Mouse (Mus musculus): Measurements from ENCODE around the gene Ascl5. TPM values are rescaled to one million over a fixed set of nuclear protein-coding genes. Genes with fewer than 3 reads are reported as not detected.

The Ascl5 gene
- total RNA-seq, 1 experiment: not detected

- H3K4me1 ChIP-seq (ENCODE audit: control insufficient read depth in 2 of 2, insufficient read depth in 2 of 2, low read length in 2 of 2, poor library complexity in 1 of 2): no peaks in the 10 kb centered on the region
- in situ Hi-C loops (cut with MboI; ENCODE audit: low sequenced_read_pairs in 2 of 2, unreplicated experiment in 2 of 2): no loop called here
- no peak overlapping the region for H3K9ac ChIP-seq (ENCODE audit: insufficient read depth, low read depth, low read length, poor library complexity, severe bottlenecking)
- no peaks in the 10 kb centered on the region for H3K36me3 ChIP-seq (ENCODE audit: control insufficient read depth, insufficient read depth, low read length, poor library complexity, severe bottlenecking)
- no peak overlapping the region for H3K4me3 ChIP-seq (ENCODE audit: insufficient read depth in 1 of 2, low read depth in 1 of 2, low read length in 2 of 2, poor library complexity in 1 of 2, severe bottlenecking in 1 of 2)
- DNase-seq (ENCODE audit: low read depth, low spot score): no peak
- H3K9me3 ChIP-seq (ENCODE audit: control insufficient read depth, insufficient read depth, low read depth, low read length): no peaks in the 10 kb centered on the region
- H3K27ac ChIP-seq (ENCODE audit: insufficient read depth, low read depth, low read length, poor library complexity, severe bottlenecking): no peak overlapping the region
- no peak for TF ChIP-seq ZNF384 (IDR thresholded peaks at IDR 0.05; ENCODE audit: low read depth, low read length)
- TF ChIP-seq ZC3H11A (IDR thresholded peaks at IDR 0.05; ENCODE audit: borderline replicate concordance, low read depth, low read length): no peak
- TF ChIP-seq CHD2 (IDR thresholded peaks at IDR 0.05; ENCODE audit: low read depth, low read length): no peak
- TF ChIP-seq HCFC1 (IDR thresholded peaks at IDR 0.05; ENCODE audit: borderline replicate concordance, insufficient read depth, low read length): no peak
- TF ChIP-seq MAFK (IDR thresholded peaks at IDR 0.05; ENCODE audit: insufficient read depth, low read depth, low read length): no peak
Measured at GRCm38 (mm10) chr1:136061041-136061789, 10.6 kb downstream of the Ascl5 start.

- Histone ChIP-seq H3K36me3 (ENCODE audit: control insufficient read depth, insufficient read depth, low read length, poor library complexity, severe bottlenecking) (no peaks in the 10 kb centered on the region), H3K4me1 (ENCODE audit: control insufficient read depth in 2 of 2, insufficient read depth in 2 of 2, low read length in 2 of 2, poor library complexity in 1 of 2) (no peaks in the 10 kb centered on the region), H3K4me3 (ENCODE audit: insufficient read depth in 1 of 2, low read depth in 1 of 2, low read length in 2 of 2, poor library complexity in 1 of 2, severe bottlenecking in 1 of 2) (no peak overlapping the region), H3K9ac (ENCODE audit: insufficient read depth, low read depth, low read length, poor library complexity, severe bottlenecking) (no peak overlapping the region), H3K27ac (ENCODE audit: insufficient read depth, low read depth, low read length, poor library complexity, severe bottlenecking) (no peak overlapping the region), H3K9me3 (ENCODE audit: control insufficient read depth, insufficient read depth, low read depth, low read length) (no peaks in the 10 kb centered on the region)
- TF ChIP-seq ZNF384 (IDR thresholded peaks at IDR 0.05; ENCODE audit: low read depth, low read length): no peak
- TF ChIP-seq ZC3H11A (IDR thresholded peaks at IDR 0.05; ENCODE audit: borderline replicate concordance, low read depth, low read length): no peak
- TF ChIP-seq HCFC1 (IDR thresholded peaks at IDR 0.05; ENCODE audit: borderline replicate concordance, insufficient read depth, low read length): no peak
- TF ChIP-seq CHD2 (IDR thresholded peaks at IDR 0.05; ENCODE audit: low read depth, low read length): no peak
- no peak for TF ChIP-seq MAFK (IDR thresholded peaks at IDR 0.05; ENCODE audit: insufficient read depth, low read depth, low read length)
- in situ Hi-C loops (cut with MboI; ENCODE audit: low sequenced_read_pairs in 2 of 2, unreplicated experiment in 2 of 2): no loop called here
- DNase-seq (ENCODE audit: low read depth, low spot score): no peak
Measured at GRCm38 (mm10) chr1:136061790-136062141, 11.2 kb downstream of the Ascl5 start.

DNA sequence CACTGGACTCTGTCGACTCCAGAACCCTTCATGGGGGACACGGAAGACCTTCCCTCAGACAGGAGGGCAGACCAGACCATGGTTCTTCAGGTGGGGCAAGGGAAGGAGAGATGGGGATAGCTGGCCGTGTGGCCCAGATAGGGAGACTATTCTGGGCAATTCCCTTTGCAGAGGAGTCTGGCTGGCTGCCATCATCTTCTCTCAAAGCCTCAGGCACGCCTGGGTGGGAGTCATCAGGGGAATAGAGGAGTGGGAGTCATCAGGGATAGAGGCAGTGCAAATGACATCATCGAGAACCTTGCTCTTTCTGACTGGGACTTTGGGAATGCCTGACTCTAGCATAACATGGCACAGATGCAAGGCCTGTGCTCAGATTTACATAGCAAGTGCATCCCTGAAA, 13.4 kb downstream of the Ascl5 start:
- H3K4me1 ChIP-seq (ENCODE audit: control insufficient read depth in 2 of 2, insufficient read depth in 2 of 2, low read length in 2 of 2, poor library complexity in 1 of 2): no peaks in the 10 kb centered on the region
- no peak overlapping the region for H3K27ac ChIP-seq (ENCODE audit: insufficient read depth, low read depth, low read length, poor library complexity, severe bottlenecking)
- no peak for TF ChIP-seq ZNF384 (IDR thresholded peaks at IDR 0.05; ENCODE audit: low read depth, low read length)
- TF ChIP-seq CHD2 (IDR thresholded peaks at IDR 0.05; ENCODE audit: low read depth, low read length): no peak
- TF ChIP-seq HCFC1 (IDR thresholded peaks at IDR 0.05; ENCODE audit: borderline replicate concordance, insufficient read depth, low read length): no peak
- no peak for TF ChIP-seq MAFK (IDR thresholded peaks at IDR 0.05; ENCODE audit: insufficient read depth, low read depth, low read length)
- no peak for TF ChIP-seq ZC3H11A (IDR thresholded peaks at IDR 0.05; ENCODE audit: borderline replicate concordance, low read depth, low read length)
- no peak overlapping the region for H3K9ac ChIP-seq (ENCODE audit: insufficient read depth, low read depth, low read length, poor library complexity, severe bottlenecking)
- no peak overlapping the region for H3K4me3 ChIP-seq (ENCODE audit: insufficient read depth in 1 of 2, low read depth in 1 of 2, low read length in 2 of 2, poor library complexity in 1 of 2, severe bottlenecking in 1 of 2)
- DNase-seq (ENCODE audit: low read depth, low spot score): no peak
- in situ Hi-C loops (cut with MboI; ENCODE audit: low sequenced_read_pairs in 2 of 2, unreplicated experiment in 2 of 2): no loop called here
- H3K9me3 ChIP-seq (ENCODE audit: control insufficient read depth, insufficient read depth, low read depth, low read length): no peaks in the 10 kb centered on the region
- no peaks in the 10 kb centered on the region for H3K36me3 ChIP-seq (ENCODE audit: control insufficient read depth, insufficient read depth, low read length, poor library complexity, severe bottlenecking)

DNA sequence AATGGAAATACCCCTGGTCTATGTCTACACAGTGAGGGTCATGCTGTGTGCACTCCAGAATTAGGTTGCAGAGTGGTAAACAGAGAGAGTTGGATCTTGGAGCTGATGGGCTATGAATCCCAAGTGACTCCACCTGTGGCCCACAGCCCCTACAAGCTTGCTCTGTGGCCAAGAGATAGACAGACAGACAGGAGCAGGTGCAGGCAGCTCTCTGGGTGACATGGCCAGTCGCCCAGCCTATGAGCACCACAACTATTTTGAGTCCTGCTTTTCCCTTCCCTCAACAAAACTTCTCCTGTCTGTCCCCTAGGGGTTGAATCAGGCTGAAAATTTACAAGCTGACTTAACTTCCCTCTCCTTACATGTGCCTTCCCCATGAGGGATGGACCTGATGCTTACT, 16.0 kb downstream of the Ascl5 start:
- TF ChIP-seq CHD2 (IDR thresholded peaks at IDR 0.05; ENCODE audit: low read depth, low read length) (no peak), HCFC1 (IDR thresholded peaks at IDR 0.05; ENCODE audit: borderline replicate concordance, insufficient read depth, low read length) (no peak), ZNF384 (IDR thresholded peaks at IDR 0.05; ENCODE audit: low read depth, low read length) (no peak), MAFK (IDR thresholded peaks at IDR 0.05; ENCODE audit: insufficient read depth, low read depth, low read length) (no peak), ZC3H11A (IDR thresholded peaks at IDR 0.05; ENCODE audit: borderline replicate concordance, low read depth, low read length) (no peak)
- H3K36me3 ChIP-seq (ENCODE audit: control insufficient read depth, insufficient read depth, low read length, poor library complexity, severe bottlenecking): no peaks in the 10 kb centered on the region
- no peaks in the 10 kb centered on the region for H3K4me1 ChIP-seq (ENCODE audit: control insufficient read depth in 2 of 2, insufficient read depth in 2 of 2, low read length in 2 of 2, poor library complexity in 1 of 2)
- no peak overlapping the region for H3K9ac ChIP-seq (ENCODE audit: insufficient read depth, low read depth, low read length, poor library complexity, severe bottlenecking)
- in situ Hi-C loops (cut with MboI; ENCODE audit: low sequenced_read_pairs in 2 of 2, unreplicated experiment in 2 of 2): no loop called here
- no peaks in the 10 kb centered on the region for H3K9me3 ChIP-seq (ENCODE audit: control insufficient read depth, insufficient read depth, low read depth, low read length)
- H3K27ac ChIP-seq (ENCODE audit: insufficient read depth, low read depth, low read length, poor library complexity, severe bottlenecking): no peak overlapping the region
- DNase-seq (ENCODE audit: low read depth, low spot score): no peak
- H3K4me3 ChIP-seq (ENCODE audit: insufficient read depth in 1 of 2, low read depth in 1 of 2, low read length in 2 of 2, poor library complexity in 1 of 2, severe bottlenecking in 1 of 2): no peak overlapping the region
